Mouse (Mus musculus) thymus, adult 2 months (tissue): ENCODE data around the gene Gm45021. TPM values are rescaled to one million over a fixed set of nuclear protein-coding genes. Genes with fewer than 3 reads are reported as not detected.

Experiments
- DNase-seq: peaks from one replicate; pipeline ENCODE4 v3.0.0; 2021
- H3K27ac ChIP-seq: fragments of 200-500 bp; 2 replicates; pipeline ENCODE4 v1.5.1; 2012; ENCODE audit warnings: low read length, control low read depth; ENCODE audit not compliant: control insufficient read depth, insufficient read depth
- H3K27me3 ChIP-seq: fragments of 200-500 bp; 2 replicates; pipeline ENCODE4 v1.6.1; 2012; ENCODE audit warnings: mild to moderate bottlenecking, low read length, moderate library complexity, mixed read lengths; ENCODE audit not compliant: control insufficient read depth, insufficient read depth
- H3K36me3 ChIP-seq: fragments of 200-500 bp; 2 replicates; pipeline ENCODE4 v1.6.1; 2012; ENCODE audit warnings: mild to moderate bottlenecking, low read length, moderate library complexity; ENCODE audit not compliant: control insufficient read depth, insufficient read depth
- H3K4me1 ChIP-seq: fragments of 200-500 bp; replicated peaks from 2 replicates; pipeline ENCODE4 v1.6.1; 2012; ENCODE audit warnings: low read length; ENCODE audit not compliant: control insufficient read depth, insufficient read depth
- H3K4me3 ChIP-seq: fragments of 200-500 bp; 2 replicates; pipeline ENCODE4 v1.5.1; 2012; ENCODE audit warnings: mild to moderate bottlenecking, low read length, control low read depth, moderate library complexity; ENCODE audit not compliant: control insufficient read depth, insufficient read depth
- CTCF ChIP-seq: fragments of 200-500 bp; IDR thresholded peaks from 2 replicates; pipeline ENCODE4 v1.5.1; 2012; ENCODE audit warnings: mild to moderate bottlenecking, control low read depth, low read length, moderate library complexity, borderline replicate concordance; ENCODE audit not compliant: control insufficient read depth, poor library complexity, insufficient read depth; ENCODE audit errors: extremely low read depth
- POLR2A ChIP-seq: fragments of 200-500 bp; IDR thresholded peaks from 2 replicates; pipeline ENCODE4 v1.6.1; 2012; ENCODE audit warnings: mild to moderate bottlenecking, low read length, control low read depth, moderate library complexity; ENCODE audit not compliant: control insufficient read depth, poor library complexity, insufficient read depth; ENCODE audit errors: extremely low read depth
- WGBS: fragments of 180-500 bp; shearing (Covaris S2); methylation state at CpG from one replicate; pipeline ENCODE4 v1.1.7; 2018; 5-methylcytosine and 5-hydroxymethylcytosine counted together
- polyA plus RNA-seq: library from polyadenylated mRNA; depleted of rRNA; stranded (reverse); fragments of >200 nt; gene quantifications from 2 replicates; pipeline ENCODE4 v1.2.3, GENCODE M21; 2012; rRNA removed

The Gm45021 gene
- polyA plus RNA-seq, 1 experiment, result not detected

DNA sequence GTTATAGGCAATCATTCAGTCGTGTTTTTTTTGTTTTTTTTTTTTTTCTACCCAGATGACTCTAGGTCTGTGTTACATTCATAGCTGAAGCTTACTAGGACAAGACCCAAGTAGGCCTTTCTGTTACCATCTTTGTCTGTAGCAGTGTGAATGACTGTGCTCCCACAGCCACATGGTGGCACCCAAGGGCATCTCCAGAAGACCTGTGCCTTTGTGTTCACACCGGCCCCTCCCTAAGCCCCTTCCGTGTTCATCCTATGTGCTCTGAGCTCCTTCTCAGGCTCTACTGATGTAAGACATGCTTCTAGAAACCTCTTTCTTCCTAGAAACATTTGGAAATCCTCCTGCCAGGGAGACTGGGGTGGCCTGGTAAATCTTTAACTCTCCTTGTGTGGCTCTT, 57.6 kb downstream of the Gm45021 start, which contains the start of gene Gimap8:
Gimap8 (plus strand) TSS at position 240 of the 400 bp plus-strand sequence.
- TF ChIP-seq CTCF (peak; percentile 64; the same call in 1 of the 2 replicates), POLR2A (no peak)
- WGBS, result 2% methylated on average over 3 of the region's 3 CpGs
- Histone ChIP-seq H3K27ac (peak within 1 kb of the TSS; percentile 72), H3K4me1 (peaks cover 20% of the 10 kb centered on the region), H3K36me3 (peaks cover 22% of the 10 kb centered on the region), H3K4me3 (peak within 1 kb of the TSS; percentile 50), H3K27me3 (no peaks in the 10 kb centered on the region)
- peak; percentile 90 for DNase-seq

DNA sequence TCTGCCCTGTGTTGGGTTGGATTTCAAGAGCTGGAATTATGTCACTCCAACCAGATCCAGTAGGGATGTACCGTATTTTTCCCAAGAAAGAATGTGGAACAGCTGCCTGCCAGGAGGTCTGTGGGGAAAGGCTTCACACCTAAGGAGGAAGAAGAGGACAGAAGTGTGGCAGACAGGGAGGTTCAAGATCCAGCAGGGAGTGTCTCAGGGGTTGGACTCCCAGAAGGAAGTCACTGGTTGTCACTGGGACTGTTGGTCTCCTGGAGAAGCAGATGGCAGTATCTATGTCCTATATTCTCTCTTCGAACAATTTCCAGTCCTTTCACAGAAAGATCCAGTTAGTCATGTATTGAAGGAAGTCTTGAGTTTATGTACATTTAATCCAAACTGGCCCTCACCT, 58.2 kb downstream of the Gm45021 start:
- H3K27me3 ChIP-seq, result no peaks in the 10 kb centered on the region
- WGBS, result 66% methylated on average over 2 of the region's 2 CpGs
- DNase-seq, result no peak
- TF ChIP-seq CTCF (no peak), POLR2A (no peak)
- peaks cover 22% of the 10 kb centered on the region for H3K36me3 ChIP-seq
- peak overlapping the region; percentile 72; the same call in 1 of the 2 replicates for H3K27ac ChIP-seq
- H3K4me1 ChIP-seq, result peaks cover 20% of the 10 kb centered on the region
- peak overlapping the region; percentile 50 for H3K4me3 ChIP-seq

DNA sequence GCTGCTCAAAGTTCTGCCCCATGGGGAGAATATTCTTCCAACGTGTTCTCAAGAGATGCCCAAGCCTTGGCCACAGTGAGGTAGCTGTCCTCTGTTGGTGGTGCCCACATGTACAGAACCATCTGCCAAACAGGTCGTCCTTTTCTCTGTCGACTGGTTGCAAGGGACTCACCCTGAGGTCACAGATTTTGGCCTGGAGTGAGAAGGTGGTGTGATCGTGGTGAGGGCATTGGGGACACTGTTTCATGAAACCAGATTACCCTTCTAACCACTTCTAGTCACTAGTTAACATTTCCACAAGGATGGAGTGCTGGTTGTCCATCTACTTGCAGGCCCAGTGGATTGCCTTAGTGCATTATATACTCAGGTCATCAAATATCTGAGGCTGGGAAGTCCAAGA, 59.4 kb downstream of the Gm45021 start:
- no peak for DNase-seq
- Histone ChIP-seq H3K27me3 (no peaks in the 10 kb centered on the region), H3K4me1 (peaks cover 20% of the 10 kb centered on the region), H3K27ac (no peak overlapping the region), H3K36me3 (peaks cover 22% of the 10 kb centered on the region), H3K4me3 (no peak overlapping the region)
- TF ChIP-seq POLR2A, result no peak
- WGBS, result 92% methylated on average over 4 of the region's 4 CpGs

DNA sequence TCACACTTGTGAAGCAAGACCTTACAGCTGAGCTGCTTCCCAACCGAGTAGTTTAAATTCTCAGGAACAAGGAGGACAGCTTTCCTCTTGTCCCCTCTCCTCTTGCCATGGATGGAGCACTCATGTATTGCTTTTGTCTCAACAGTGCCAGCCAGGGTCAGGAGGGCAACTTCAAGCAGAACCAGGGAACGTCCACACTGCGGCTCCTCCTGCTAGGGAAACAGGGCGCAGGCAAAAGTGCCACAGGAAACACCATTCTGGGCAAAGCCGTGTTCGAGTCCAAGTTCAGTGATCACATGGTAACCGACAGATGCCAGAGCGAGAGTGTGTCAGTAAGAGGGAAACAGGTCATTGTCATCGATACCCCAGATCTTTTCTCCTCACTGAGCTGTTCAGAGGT, 60.6 kb downstream of the Gm45021 start:
- DNase-seq, result no peak
- no peaks in the 10 kb centered on the region for H3K27me3 ChIP-seq
- no peak overlapping the region for H3K4me3 ChIP-seq
- peaks cover 20% of the 10 kb centered on the region for H3K4me1 ChIP-seq
- H3K36me3 ChIP-seq, result peaks cover 22% of the 10 kb centered on the region
- WGBS, result 96% methylated on average over 9 of the region's 9 CpGs
- H3K27ac ChIP-seq, result no peak overlapping the region
- no peak for TF ChIP-seq POLR2A

DNA sequence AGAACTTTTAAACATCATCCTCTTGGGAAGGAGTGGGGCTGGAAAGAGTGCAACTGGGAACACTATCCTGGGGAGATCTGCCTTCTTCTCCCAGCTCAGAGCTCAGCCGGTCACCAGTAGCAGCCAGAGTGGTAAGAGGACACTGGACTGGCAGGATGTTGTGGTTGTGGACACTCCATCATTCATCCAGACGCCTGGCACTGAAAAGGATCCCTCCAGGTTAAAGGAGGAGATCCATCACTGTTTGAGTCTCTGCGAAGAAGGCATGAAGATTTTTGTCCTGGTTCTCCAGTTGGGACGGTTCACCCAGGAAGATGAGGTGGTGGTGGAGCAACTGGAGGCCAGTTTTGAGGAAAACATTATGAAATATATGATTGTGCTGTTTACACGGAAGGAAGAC, 69.3 kb downstream of the Gm45021 start:
- Histone ChIP-seq H3K27me3 (no peaks in the 10 kb centered on the region), H3K27ac (no peak overlapping the region), H3K36me3 (peaks cover 28% of the 10 kb centered on the region), H3K4me3 (no peak overlapping the region), H3K4me1 (peaks cover 11% of the 10 kb centered on the region)
- TF ChIP-seq POLR2A (no peak), CTCF (no peak)
- no peak for DNase-seq
- WGBS, result 88% methylated on average over 5 of the region's 5 CpGs

Other genes starting within 250 kb of the Gm45021 start
- 71.9 and 73.5 TPM in 2 replicates for gene Krba1, start 194.0 kb upstream of the Gm45021 start, polyA plus RNA-seq
- gene Zfp467, start 143.8 kb upstream of the Gm45021 start, polyA plus RNA-seq, result 29.4 and 30.2 TPM in 2 replicates
- 29.3 and 35.4 TPM in 2 replicates for gene Sspo, start 141.4 kb upstream of the Gm45021 start, polyA plus RNA-seq
- 3.3 and 4.7 TPM in 2 replicates for gene Atp6v0e2, start 52.0 kb upstream of the Gm45021 start, polyA plus RNA-seq
- gene Lrrc61, start 34.8 kb upstream of the Gm45021 start, polyA plus RNA-seq, result 41.4 and 58.7 TPM in 2 replicates
- 17.5 and 28.8 TPM in 2 replicates for gene Rarres2, start 16.8 kb upstream of the Gm45021 start, polyA plus RNA-seq
- gene Repin1, start 4.3 kb downstream of the Gm45021 start, polyA plus RNA-seq, result 35.3 and 40.2 TPM in 2 replicates
- gene Gm44965, start 4.3 kb downstream of the Gm45021 start, polyA plus RNA-seq, result not detected in 2 replicates
- gene Zfp775, start 12.5 kb downstream of the Gm45021 start, polyA plus RNA-seq, result 8.2 and 10.2 TPM in 2 replicates
- 1.5 and 1.7 TPM in 2 replicates for gene AI854703, start 37.2 kb downstream of the Gm45021 start, polyA plus RNA-seq
- gene Gimap8, start 57.6 kb downstream of the Gm45021 start, polyA plus RNA-seq, result 26.6 and 29.8 TPM in 2 replicates
- gene Gimap9, start 86.5 kb downstream of the Gm45021 start, polyA plus RNA-seq, result 42.5 and 49.6 TPM in 2 replicates
- gene Gimap4, start 94.9 kb downstream of the Gm45021 start, polyA plus RNA-seq, result 43.0 and 64.0 TPM in 2 replicates
- gene Gimap6, start 118.6 kb downstream of the Gm45021 start, polyA plus RNA-seq, result 72.9 and 82.4 TPM in 2 replicates
- 0.36 and 0.88 TPM in 2 replicates for gene Gm28053, start 129.0 kb downstream of the Gm45021 start, polyA plus RNA-seq
- 3.8 and 6.3 TPM in 2 replicates for gene Gimap7, start 129.0 kb downstream of the Gm45021 start, polyA plus RNA-seq
- gene Gimap1, start 149.4 kb downstream of the Gm45021 start, polyA plus RNA-seq, result 94.7 and 98.1 TPM in 2 replicates
- 34.0 and 35.3 TPM in 2 replicates for gene Gimap5, start 156.6 kb downstream of the Gm45021 start, polyA plus RNA-seq
- gene Gimap3, start 181.2 kb downstream of the Gm45021 start, polyA plus RNA-seq, result 48.2 and 61.3 TPM in 2 replicates